Mouse (Mus musculus) stomach, postnatal 0 days (tissue): ENCODE measurements at regions not wholly inside any gene's neighbourhood (a gene's known extent, or its start where the extent isn't known, plus 50 kb on each side); places are given as distances from the start of the nearest gene placed in this dataset.
"Not testable (repeated sequence)": the region's sequence is repeated elsewhere in the genome, so short reads cannot be mapped to it uniquely, and the experiment has no call there.

ENCODE experiments used
- ATAC-seq: fragments of 200-750 bp; cut with Nextera tagmentation; 2 replicates; pipeline ENCODE4 v1.8.0; 2017; ENCODE audit not compliant: low FRiP score, low TSS enrichment
- DNase-seq: peaks from one replicate; pipeline ENCODE4 v3.0.0-alpha.2; 2016; ENCODE audit warnings: low spot score
- H3K27ac ChIP-seq: fragments of 300-500 bp; sonication (generic); replicated peaks from 2 replicates; pipeline ENCODE4 v1.5.1; 2014; ENCODE audit warnings: mild to moderate bottlenecking, control low read depth
- H3K27me3 ChIP-seq: fragments of 300-500 bp; sonication (generic); 2 replicates; pipeline ENCODE4 v1.6.1; 2014; ENCODE audit warnings: low read length; ENCODE audit not compliant: control insufficient read depth, insufficient read depth
- H3K36me3 ChIP-seq: fragments of 300-500 bp; sonication (generic); 2 replicates; pipeline ENCODE4 v1.6.1; 2014; ENCODE audit warnings: low read length, mixed read lengths; ENCODE audit not compliant: control insufficient read depth, insufficient read depth
- H3K4me1 ChIP-seq: fragments of 300-500 bp; sonication (generic); replicated peaks from 2 replicates; pipeline ENCODE4 v1.6.1; 2014; ENCODE audit warnings: antibody characterized with exemption; ENCODE audit not compliant: control insufficient read depth, insufficient read depth
- H3K4me2 ChIP-seq: fragments of 300-500 bp; sonication (generic); replicated peaks from 2 replicates; pipeline ENCODE4 v1.6.1; 2014; ENCODE audit warnings: low read depth, mild to moderate bottlenecking, control low read depth, moderate library complexity
- H3K4me3 ChIP-seq: fragments of 300-500 bp; sonication (generic); 2 replicates; pipeline ENCODE4 v1.5.1; 2014; ENCODE audit warnings: low read depth, low read length, control low read depth
- H3K9ac ChIP-seq: fragments of 300-500 bp; sonication (generic); 2 replicates; pipeline ENCODE4 v1.6.1; 2014; ENCODE audit warnings: mild to moderate bottlenecking, low read length, control low read depth, mixed read lengths
- H3K9me3 ChIP-seq: fragments of 300-500 bp; sonication (generic); 2 replicates; pipeline ENCODE4 v1.6.1; 2016; ENCODE audit warnings: low read length; ENCODE audit not compliant: control insufficient read depth
- CTCF ChIP-seq: IDR thresholded peaks from 2 replicates; pipeline ENCODE4 v1.5.1; 2016; ENCODE audit warnings: antibody characterized with exemption, low read depth, mild to moderate bottlenecking, moderate library complexity
- EP300 ChIP-seq: optimal IDR thresholded peaks from 2 replicates; pipeline ENCODE3; 2016; ENCODE audit warnings: antibody characterized with exemption
- WGBS: fragments of 180-500 bp; shearing (Covaris S2); extraction: QIAGEN DNeasy Blood & Tissue Kit; methylation state at CpG from one replicate; pipeline ENCODE4 v1.1.7; 2014; 5-methylcytosine and 5-hydroxymethylcytosine counted together

GRCm38 (mm10) chr7:96041806-96042205, 129.2 kb upstream of the Tenm4 start:
- Histone ChIP-seq H3K4me1 (no peaks in the 10 kb centered on the region), H3K9ac (no peak overlapping the region), H3K27me3 (no peaks in the 10 kb centered on the region), H3K4me3 (no peak overlapping the region), H3K36me3 (no peaks in the 10 kb centered on the region), H3K4me2 (no peak overlapping the region), H3K27ac (no peak overlapping the region), H3K9me3 (no peaks in the 10 kb centered on the region)
- TF ChIP-seq CTCF, result no peak
- no peak for TF ChIP-seq EP300
- ATAC-seq, result no peak
- DNase-seq, result no peak
- 77% methylated on average over 4 of the region's 4 CpGs for WGBS

- ATAC-seq (no peak), DNase-seq (no peak)
- Histone ChIP-seq H3K27ac (no peak overlapping the region), H3K9me3 (no peaks in the 10 kb centered on the region), H3K4me2 (no peak overlapping the region), H3K27me3 (no peaks in the 10 kb centered on the region), H3K4me3 (no peak overlapping the region), H3K4me1 (no peaks in the 10 kb centered on the region), H3K9ac (no peak overlapping the region), H3K36me3 (no peaks in the 10 kb centered on the region)
- 80% methylated on average over 1 of the region's 1 CpGs for WGBS
- no peak for TF ChIP-seq EP300
- no peak for TF ChIP-seq CTCF
These were observed 119.4 kb upstream of the Tenm4 start for GRCm38 (mm10) chr7:96051631-96052030.

- WGBS, result 42% methylated on average over 1 of the region's 1 CpGs
- H3K4me2 ChIP-seq, H3K9me3 ChIP-seq, ATAC-seq, H3K4me1 ChIP-seq, H3K9ac ChIP-seq, DNase-seq, H3K4me3 ChIP-seq, H3K27me3 ChIP-seq, H3K36me3 ChIP-seq, H3K27ac ChIP-seq: not testable (repeated sequence)
These were observed 109.4 kb upstream of the Tenm4 start for GRCm38 (mm10) chr7:96061599-96061998.

GRCm38 (mm10) chr7:96078511-96078910, 92.5 kb upstream of the Tenm4 start:
- Histone ChIP-seq H3K27me3 (no peaks in the 10 kb centered on the region), H3K4me2 (no peak overlapping the region), H3K4me1 (no peaks in the 10 kb centered on the region), H3K9ac (no peak overlapping the region), H3K4me3 (no peak overlapping the region), H3K36me3 (no peaks in the 10 kb centered on the region), H3K27ac (no peak overlapping the region), H3K9me3 (no peaks in the 10 kb centered on the region)
- TF ChIP-seq CTCF (no peak), EP300 (no peak)
- no peak for DNase-seq
- ATAC-seq, result no peak
- 81% methylated on average over 1 of the region's 1 CpGs for WGBS

- no peaks in the 10 kb centered on the region for H3K36me3 ChIP-seq
- no peak overlapping the region for H3K4me2 ChIP-seq
- no peak overlapping the region for H3K9ac ChIP-seq
- ATAC-seq, result no peak; the same call in 1 of the 2 replicates
- no peaks in the 10 kb centered on the region for H3K27me3 ChIP-seq
- no peak for DNase-seq
- WGBS, result 19% methylated on average over 4 of the region's 4 CpGs
- H3K4me3 ChIP-seq, result no peak overlapping the region
- no peaks in the 10 kb centered on the region for H3K9me3 ChIP-seq
- TF ChIP-seq CTCF (no peak), EP300 (no peak)
- H3K4me1 ChIP-seq, result no peaks in the 10 kb centered on the region
- H3K27ac ChIP-seq, result peak overlapping the region; percentile 24; the same call in 1 of the 2 replicates
These were observed 89.4 kb upstream of the Tenm4 start for GRCm38 (mm10) chr7:96081676-96082075.

- 80% methylated on average over 4 of the region's 4 CpGs for WGBS
- no peak overlapping the region for H3K27ac ChIP-seq
- TF ChIP-seq CTCF, result no peak
- no peaks in the 10 kb centered on the region for H3K9me3 ChIP-seq
- no peak overlapping the region for H3K9ac ChIP-seq
- no peaks in the 10 kb centered on the region for H3K4me1 ChIP-seq
- no peak for DNase-seq
- no peak overlapping the region for H3K4me2 ChIP-seq
- no peak overlapping the region for H3K4me3 ChIP-seq
- no peak for ATAC-seq
- no peaks in the 10 kb centered on the region for H3K27me3 ChIP-seq
- no peaks in the 10 kb centered on the region for H3K36me3 ChIP-seq
These were observed 75.9 kb upstream of the Tenm4 start for GRCm38 (mm10) chr7:96095185-96095584.
